Mouse (Mus musculus): ENCODE measurements at regions not wholly inside any gene's neighbourhood (a gene's known extent, or its start where the extent isn't known, plus 50 kb on each side); places are given as distances from the start of the nearest gene placed in this dataset.

DNA sequence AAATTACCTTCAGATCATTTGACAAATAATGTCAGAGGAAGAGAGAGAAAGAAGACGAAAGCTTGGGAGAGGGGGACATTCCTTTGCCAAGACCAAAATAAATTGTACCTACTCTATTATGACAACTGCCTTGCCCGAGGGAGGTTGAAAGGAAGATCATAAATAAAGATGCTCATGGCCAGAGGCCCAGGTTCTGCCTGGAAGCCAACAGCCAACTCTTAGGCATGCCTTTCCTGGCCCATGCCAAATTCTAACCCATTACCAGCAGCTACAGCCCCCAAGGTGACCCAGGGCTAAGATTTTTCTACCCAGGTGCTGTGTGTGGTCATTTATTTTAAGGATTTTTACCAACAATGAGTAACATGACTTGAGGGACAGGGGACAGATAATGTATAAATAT is 54.9 kb downstream of the Cbln1 start:
- no peak for DNase-seq

GRCm38 (mm10) chr8:87415051-87415630 is 57.3 kb downstream of the Cbln1 start:
- DNase-seq = no peak

DNA sequence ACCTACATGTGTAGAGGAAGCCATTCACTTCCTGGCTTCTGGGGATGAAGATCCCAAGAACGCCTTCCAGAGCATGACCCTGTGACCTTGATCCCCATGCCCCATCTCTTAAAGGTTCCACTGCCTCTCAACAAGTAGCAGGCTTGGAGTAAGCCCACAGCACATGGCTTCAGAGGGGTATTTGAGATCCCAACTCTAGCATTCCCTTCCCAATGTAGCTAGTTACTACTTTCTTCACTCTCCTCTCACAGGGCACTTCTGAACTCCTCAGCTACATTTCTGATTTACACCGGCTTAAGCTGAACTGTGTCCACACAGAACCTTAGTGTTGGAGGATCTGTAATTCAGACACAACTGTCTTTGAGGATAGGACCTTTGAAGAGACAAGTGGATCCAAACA is 83.4 kb downstream of the Cbln1 start:
- no peak for DNase-seq

DNA sequence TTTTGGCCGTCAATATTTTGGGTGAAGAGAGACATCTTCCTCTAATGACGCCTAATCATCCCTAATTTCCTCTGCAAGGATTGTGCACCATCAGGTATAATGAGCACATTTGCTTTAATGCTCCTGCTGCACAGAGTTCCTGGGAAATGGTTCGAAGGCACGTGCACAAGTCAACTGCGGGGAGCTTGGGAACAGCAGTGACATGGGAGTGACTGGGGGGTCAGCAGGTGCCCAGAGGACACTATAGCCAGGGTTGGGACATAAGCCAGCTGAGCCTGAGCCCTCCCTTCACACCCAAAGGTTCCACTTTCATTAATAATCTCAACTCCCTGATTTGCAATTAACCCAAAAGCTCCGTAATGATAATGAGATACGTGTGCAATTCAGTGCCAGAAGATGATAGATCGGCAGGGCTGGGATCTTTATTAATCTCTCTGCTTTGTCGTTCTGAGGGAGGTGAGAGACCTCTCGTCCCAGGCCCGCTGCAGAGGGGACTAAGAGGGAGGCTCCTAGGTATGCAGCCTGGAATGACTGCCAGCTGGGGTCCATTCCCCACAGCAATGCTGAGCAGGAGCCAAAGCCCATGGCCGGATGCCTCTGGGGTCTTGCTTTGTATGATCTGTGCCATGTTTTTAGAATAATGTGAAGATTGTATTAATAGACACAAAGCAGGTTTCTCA is 88.7 kb downstream of the Cbln1 start:
- DNase-seq = no peak

- DNase-seq = no peak
Measured at GRCm38 (mm10) chr8:87382311-87382710, 90.1 kb downstream of the Cbln1 start.

- no peak for DNase-seq
Measured at GRCm38 (mm10) chr8:87380791-87381190, 91.6 kb downstream of the Cbln1 start.

DNA sequence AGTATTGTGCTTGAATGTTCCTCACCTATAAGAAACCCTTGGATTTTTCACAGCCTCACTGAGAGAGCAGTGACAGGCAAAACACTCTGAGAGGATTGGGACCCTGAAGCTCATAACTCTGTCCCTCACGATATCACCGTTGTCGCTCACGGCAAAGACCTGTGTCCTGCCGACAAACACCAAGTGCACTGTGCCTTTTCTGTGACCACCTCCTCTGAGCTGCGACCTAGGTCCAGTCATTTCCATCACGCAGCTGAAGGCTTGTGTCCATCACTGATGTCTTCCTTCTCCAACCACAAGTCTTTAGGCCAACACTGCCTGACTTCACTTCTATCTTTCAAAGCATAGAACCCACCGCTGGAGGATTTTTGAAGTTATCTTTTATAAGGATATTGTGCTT is 93.1 kb downstream of the Cbln1 start:
- no peak for DNase-seq

DNA sequence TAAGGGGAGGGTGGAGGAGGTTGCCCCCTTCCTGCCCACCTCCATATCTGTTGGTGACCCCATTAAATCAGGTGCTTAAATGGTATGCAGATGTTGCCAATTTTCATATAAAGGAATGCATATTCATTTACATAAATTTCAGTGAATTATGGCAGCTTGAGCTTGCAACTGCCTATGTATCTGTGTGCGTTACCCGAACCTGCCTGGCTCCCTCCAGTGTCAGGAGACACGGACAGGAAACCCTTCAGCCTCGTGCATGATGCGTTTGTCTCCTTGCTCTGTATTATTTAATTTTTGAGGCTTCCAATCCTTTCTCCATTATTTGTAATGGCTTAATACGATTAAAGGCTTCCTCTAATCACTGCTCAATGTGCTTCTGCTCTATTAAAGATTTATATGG is 98.4 kb downstream of the Cbln1 start:
- no peak for DNase-seq

DNA sequence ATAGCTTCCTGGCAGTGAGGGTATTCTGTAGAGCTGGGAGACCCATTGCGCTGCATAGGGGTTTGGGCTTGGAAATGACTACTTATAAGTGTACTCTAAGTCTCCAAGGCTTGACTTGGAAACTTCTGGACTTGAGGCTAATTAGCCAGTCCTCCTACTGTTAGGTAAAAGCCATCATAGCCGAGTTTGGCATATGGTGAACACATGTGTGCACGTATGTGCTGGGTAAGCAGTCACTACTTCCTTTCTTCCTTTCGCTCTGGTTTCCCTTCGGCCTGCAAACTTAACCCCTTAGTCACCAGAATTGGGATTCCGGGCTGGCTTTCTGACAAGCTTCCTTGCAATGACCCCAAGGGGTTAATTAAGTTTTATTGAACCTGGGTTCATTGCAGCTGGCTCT is 98.9 kb downstream of the Cbln1 start:
- no peak for DNase-seq

DNA sequence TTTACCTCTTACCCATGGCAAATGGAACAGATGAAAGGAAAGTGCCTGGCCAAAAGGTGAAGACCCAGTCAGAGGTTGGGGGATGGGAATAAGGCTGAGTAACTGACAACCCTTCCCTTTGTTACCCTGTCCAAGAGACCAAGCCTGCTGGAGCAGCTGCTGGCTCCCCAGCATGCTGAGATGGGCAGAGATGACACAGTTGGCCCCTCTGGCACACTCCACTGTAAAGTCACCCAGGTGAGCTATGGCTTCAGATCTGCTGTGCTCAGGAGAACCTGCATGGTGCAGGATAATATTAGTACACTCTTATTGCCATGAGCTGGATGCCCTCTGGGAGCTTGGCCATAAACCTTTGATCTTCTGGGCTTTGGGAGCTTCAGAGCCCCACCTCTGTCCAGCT is 100.3 kb downstream of the Cbln1 start:
- DNase-seq = no peak

GRCm38 (mm10) chr8:87370194-87370593 is 102.2 kb downstream of the Cbln1 start:
- DNase-seq = no peak

DNA sequence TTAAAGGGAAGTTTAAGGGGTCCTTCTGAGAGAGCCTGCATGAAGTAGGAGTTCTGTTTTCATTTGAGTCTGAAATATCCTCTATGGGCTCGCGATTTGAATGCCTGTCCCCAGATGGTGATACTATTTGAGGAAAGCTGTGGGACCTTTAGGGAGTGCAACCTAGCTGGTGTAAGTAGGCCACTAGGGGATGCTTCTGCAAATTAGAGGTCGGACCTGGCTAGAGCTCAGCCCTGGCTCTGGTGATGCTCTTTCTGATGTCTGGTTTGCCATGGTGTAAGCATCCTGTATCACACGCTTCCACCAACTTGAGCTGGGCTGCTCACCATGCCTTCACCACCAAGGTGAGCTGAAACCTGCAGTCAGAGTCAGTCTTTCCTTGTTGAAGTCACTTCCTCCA is 121.9 kb downstream of the Cbln1 start:
- DNase-seq = no peak

GRCm38 (mm10) chr8:87349781-87350181 is 122.6 kb downstream of the Cbln1 start:
- DNase-seq = no peak

- DNase-seq = no peak
Measured at GRCm38 (mm10) chr8:87329371-87329770, 143.0 kb downstream of the Cbln1 start.

DNA sequence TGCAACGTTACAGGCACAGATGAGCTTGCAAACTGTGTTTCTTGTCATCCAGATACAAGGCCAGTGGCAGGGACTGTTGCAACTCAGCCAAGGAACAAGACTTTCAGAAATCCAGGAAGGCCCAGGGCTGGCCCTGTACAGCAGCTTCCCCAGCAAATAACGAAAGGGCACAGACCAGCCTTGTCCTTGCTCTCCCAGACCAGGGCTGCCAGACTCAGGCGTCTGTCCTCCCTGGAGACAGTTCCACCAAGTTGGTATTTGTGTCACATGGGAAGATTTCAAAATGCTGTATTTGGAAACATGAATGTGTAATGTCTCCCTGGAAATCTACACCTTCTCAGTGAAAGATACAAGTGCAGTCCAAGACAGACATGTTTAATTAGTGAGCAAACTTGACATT is 157.8 kb downstream of the Cbln1 start:
- DNase-seq = peak; percentile 85

DNA sequence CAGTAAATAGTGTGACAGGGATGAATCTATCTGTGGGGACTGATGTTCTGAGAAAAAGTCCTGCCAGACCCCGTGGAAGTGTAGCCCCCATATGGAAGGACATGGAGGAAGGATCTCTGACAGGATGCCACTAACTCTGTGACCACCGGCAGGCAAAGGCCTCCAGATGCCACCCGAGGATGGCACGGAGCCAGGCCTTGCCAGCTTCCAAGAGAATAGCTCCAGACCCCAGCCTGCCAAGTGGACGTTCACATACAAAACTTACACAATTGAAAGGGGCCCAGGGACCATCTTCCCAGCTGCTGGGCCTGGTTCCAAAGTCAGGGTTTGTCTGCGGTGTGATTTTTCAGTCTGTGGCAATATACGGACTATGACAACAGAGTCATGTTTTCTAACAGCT is 161.1 kb downstream of the Cbln1 start:
- DNase-seq = no peak

DNA sequence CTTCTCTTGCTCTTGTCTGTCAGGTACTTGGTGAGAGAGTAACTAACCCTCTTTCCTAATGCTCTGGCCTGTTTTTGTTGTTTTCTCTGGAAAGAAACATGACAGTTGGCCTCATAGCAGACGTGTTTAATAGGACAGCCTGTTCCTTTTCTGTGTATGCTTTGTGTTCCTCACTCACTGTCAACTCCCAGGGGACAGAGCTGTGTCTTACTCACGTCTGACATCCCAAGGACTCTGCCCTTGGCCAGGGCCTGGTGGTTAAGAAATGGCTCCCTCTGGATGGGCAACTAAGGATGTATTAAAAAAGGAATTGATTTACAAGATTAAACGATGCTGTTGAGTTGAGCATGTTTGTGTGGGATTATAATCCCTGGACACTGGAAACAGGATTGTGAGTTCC is 164.1 kb downstream of the Cbln1 start:
- peak; percentile 63 for DNase-seq

DNA sequence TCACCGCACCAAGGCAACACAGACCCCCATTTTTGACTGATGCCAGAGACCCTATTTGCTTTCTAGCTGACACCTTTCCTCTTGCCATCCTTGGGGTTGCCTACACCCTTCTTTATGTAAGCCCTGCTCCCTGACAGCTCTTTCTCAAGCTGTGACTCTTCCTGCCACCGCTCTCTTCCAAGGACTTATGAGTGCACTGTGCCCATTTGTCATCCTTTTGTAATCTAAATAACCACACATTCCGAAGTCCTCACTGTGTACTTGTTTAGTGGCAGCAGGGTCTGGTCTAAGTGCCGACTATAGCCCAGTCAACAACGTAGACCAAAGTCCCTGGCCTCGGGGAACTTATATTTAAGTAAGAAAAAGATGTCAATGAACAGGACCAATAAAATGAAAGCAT is 167.4 kb downstream of the Cbln1 start:
- DNase-seq = peak; percentile 45

GRCm38 (mm10) chr8:87303522-87303921 is 168.9 kb downstream of the Cbln1 start:
- DNase-seq = no peak

DNA sequence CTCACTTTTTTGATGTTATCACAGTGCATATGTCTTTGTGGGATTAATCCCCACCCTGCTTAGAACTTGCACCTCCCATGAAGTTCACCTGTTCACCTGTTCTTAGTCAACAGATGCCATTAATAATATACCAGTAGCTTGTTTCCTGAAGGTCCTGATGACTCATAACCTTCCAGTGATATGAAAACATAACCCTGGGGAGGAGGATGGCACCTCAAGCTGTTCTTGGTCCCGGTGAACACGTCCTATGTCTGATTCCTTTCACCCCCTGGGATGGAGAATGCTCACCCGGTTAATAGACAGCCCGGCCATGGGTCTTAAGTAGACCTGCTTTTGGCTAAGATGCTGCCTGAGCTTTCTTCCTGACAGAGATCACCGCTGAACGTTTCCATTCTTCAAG is 174.6 kb downstream of the Cbln1 start:
- DNase-seq = no peak

- no peak for DNase-seq
Measured at GRCm38 (mm10) chr8:87297331-87297730, 175.1 kb downstream of the Cbln1 start.

- no peak for DNase-seq
Measured at GRCm38 (mm10) chr8:87286059-87286458, 186.3 kb downstream of the Cbln1 start.

DNA sequence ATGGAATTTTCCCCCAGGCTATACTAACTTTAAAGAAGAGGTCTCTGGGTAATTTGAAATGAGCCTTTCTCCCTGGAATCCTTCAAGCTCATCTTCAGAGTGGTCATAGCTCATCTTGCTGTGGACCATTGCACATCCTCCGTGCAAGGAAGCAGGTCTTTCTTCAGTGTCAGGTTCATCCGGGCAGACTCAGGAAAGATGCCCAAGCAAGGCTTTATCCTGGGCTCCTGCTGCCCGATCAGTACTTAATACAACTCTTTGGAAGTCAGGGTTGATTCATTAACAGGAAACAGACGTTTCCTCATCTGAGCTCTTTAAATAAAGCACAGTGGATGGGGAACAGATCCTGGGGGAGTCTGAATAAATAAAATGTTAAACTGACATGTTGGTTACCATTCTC is 188.1 kb downstream of the Cbln1 start:
- no peak for DNase-seq

- DNase-seq = no peak
Measured at GRCm38 (mm10) chr8:87282511-87282910, 189.9 kb downstream of the Cbln1 start.

- DNase-seq = no peak
Measured at GRCm38 (mm10) chr8:87273328-87273727, 199.1 kb downstream of the Cbln1 start.

Data from adrenal gland, adult 8-10 months (tissue).